Mouse (Mus musculus): ENCODE data around the gene Hoxc4. TPM values are rescaled to one million over a fixed set of nuclear protein-coding genes. Genes with fewer than 3 reads are reported as not detected.
A peak's percentile ranks its signal among the peaks of the same experiment; 100 is the strongest.

The Hoxc4 gene
- polyA plus RNA-seq, 1 experiment from 2014 or later = 1.4 TPM

DNA sequence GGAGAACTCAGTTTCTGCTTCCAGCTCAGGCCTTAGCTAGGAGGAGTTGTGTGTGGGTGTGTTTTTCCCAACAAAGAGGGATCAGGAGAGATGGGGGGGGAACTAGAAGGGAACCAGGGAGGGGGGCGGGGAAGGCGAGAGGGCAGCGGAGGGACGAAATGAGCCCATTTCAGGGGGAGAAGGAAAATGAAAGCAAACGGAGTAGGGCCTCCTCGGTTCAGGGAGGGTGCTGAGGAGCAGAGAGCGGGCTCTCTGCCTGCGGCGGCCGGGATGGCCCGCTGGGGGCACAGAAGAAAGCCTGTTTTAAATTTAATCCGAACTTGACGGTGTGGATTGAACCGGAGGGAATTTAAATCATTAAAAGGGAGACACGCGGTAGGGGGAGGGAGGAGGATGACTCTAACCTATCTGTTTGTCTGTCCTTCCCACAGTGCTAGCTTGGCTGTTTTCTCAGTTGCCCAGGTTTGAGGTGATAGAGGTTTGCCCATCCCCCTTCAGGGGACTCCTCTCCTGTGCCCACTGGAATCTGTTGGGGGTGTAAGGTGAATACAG is 41.2 kb upstream of the Hoxc4 start:
- Histone ChIP-seq H3K9me3 (ENCODE audit: control insufficient read depth, low read length) (no peaks in the 10 kb centered on the region), H3K4me2 (ENCODE audit: low read depth, low read length) (0 out of 2 replicates have a peak overlapping the region, but pooled peaks have one; percentile 7), H3K4me1 (replicated peaks; ENCODE audit: control insufficient read depth, insufficient read depth, low read length) (no peaks in the 10 kb centered on the region; the same call in 1 of the 2 replicates), H3K27ac (ENCODE audit: low read length) (no peak overlapping the region), H3K4me3 (ENCODE audit: low read length) (no peak overlapping the region; the same call in 1 of the 2 replicates), H3K36me3 (ENCODE audit: control insufficient read depth, insufficient read depth, low read length) (no peaks in the 10 kb centered on the region), H3K9ac (ENCODE audit: low read length) (no peak overlapping the region), H3K27me3 (ENCODE audit: control insufficient read depth, insufficient read depth, low read depth, low read length) (peaks cover 97% of the 10 kb centered on the region)
- ATAC-seq (ENCODE audit: low read depth) = no peak
- 4% methylated on average over 15 of the region's 16 CpGs for WGBS

- 3% methylated on average over 13 of the region's 13 CpGs for WGBS
- Histone ChIP-seq H3K4me2 (ENCODE audit: low read depth, low read length) (no peak overlapping the region), H3K4me1 (replicated peaks; ENCODE audit: control insufficient read depth, insufficient read depth, low read length) (no peaks in the 10 kb centered on the region; the same call in 1 of the 2 replicates), H3K9me3 (ENCODE audit: control insufficient read depth, low read length) (no peaks in the 10 kb centered on the region), H3K36me3 (ENCODE audit: control insufficient read depth, insufficient read depth, low read length) (no peaks in the 10 kb centered on the region), H3K27me3 (ENCODE audit: control insufficient read depth, insufficient read depth, low read depth, low read length) (peaks cover 96% of the 10 kb centered on the region), H3K9ac (ENCODE audit: low read length) (no peak overlapping the region), H3K27ac (ENCODE audit: low read length) (no peak overlapping the region), H3K4me3 (ENCODE audit: low read length) (no peak overlapping the region)
- ATAC-seq (ENCODE audit: low read depth) = no peak
Observed at GRCm38 (mm10) chr15:102978615-102979515, 39.9 kb upstream of the Hoxc4 start.

DNA sequence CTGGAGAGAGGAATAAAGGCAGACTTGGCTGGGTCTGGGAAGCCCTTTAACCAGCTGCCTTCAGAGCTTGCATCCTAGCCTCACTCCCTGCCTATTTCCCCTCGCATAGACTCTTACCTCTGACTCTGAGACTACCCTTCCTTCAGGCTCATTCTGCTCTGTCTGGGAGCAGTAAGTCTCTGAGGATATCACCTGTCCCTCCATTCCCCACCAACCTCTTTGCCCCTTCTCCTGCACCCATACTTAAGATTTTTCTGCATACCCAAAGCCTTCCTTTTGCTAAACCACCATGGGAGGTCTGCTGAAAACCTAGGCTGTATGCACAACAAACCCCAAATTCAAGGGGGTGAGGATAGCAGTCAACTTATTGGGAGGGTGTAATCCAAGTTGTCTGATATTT is 38.8 kb upstream of the Hoxc4 start:
- H3K9ac ChIP-seq (ENCODE audit: low read length) = no peak overlapping the region
- 0% methylated on average over 1 of the region's 1 CpGs for WGBS
- ATAC-seq (ENCODE audit: low read depth) = no peak

DNA sequence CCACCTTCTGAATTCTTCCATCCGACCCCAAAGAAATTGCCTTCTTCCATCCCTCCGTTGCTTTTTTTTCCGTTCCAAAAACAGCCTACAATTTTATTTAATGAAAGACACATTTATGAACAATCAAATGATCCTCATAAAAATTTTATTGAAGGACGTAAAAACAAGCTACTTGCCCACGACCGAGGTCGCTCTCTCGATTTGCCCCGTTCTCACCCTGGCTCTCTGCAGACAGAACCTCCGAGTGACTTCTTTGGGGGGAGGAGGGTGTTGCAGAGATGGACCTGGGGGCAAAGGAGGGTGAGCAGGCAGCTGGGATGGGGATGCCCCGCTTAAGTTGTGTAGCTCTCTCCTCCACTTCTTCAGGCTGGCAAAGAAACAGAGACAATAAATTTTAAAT is 38.4 kb upstream of the Hoxc4 start:
- Histone ChIP-seq H3K4me3 (ENCODE audit: low read length) (no peak overlapping the region), H3K9ac (ENCODE audit: low read length) (no peak overlapping the region), H3K27me3 (ENCODE audit: control insufficient read depth, insufficient read depth, low read depth, low read length) (peaks cover 96% of the 10 kb centered on the region), H3K27ac (ENCODE audit: low read length) (no peak overlapping the region), H3K36me3 (ENCODE audit: control insufficient read depth, insufficient read depth, low read length) (no peaks in the 10 kb centered on the region), H3K4me1 (replicated peaks; ENCODE audit: control insufficient read depth, insufficient read depth, low read length) (no peaks in the 10 kb centered on the region; the same call in 1 of the 2 replicates), H3K9me3 (ENCODE audit: control insufficient read depth, low read length) (no peaks in the 10 kb centered on the region), H3K4me2 (ENCODE audit: low read depth, low read length) (no peak overlapping the region)
- 3% methylated on average over 11 of the region's 11 CpGs for WGBS
- ATAC-seq (ENCODE audit: low read depth) = no peak

More for the DNA sequence above, 38.8 kb upstream of the Hoxc4 start:
- Histone ChIP-seq H3K4me1 (replicated peaks; ENCODE audit: control insufficient read depth, insufficient read depth, low read length) (no peaks in the 10 kb centered on the region; the same call in 1 of the 2 replicates), H3K27me3 (ENCODE audit: control insufficient read depth, insufficient read depth, low read depth, low read length) (peaks cover 96% of the 10 kb centered on the region), H3K4me2 (ENCODE audit: low read depth, low read length) (no peak overlapping the region), H3K27ac (ENCODE audit: low read length) (no peak overlapping the region), H3K4me3 (ENCODE audit: low read length) (no peak overlapping the region), H3K36me3 (ENCODE audit: control insufficient read depth, insufficient read depth, low read length) (no peaks in the 10 kb centered on the region), H3K9me3 (ENCODE audit: control insufficient read depth, low read length) (no peaks in the 10 kb centered on the region)

GRCm38 (mm10) chr15:102980912-102981311 is 37.8 kb upstream of the Hoxc4 start:
- Histone ChIP-seq H3K4me2 (ENCODE audit: low read depth, low read length) (no peak overlapping the region), H3K27ac (ENCODE audit: low read length) (no peak overlapping the region), H3K9ac (ENCODE audit: low read length) (no peak overlapping the region), H3K4me1 (replicated peaks; ENCODE audit: control insufficient read depth, insufficient read depth, low read length) (no peaks in the 10 kb centered on the region; the same call in 1 of the 2 replicates), H3K36me3 (ENCODE audit: control insufficient read depth, insufficient read depth, low read length) (no peaks in the 10 kb centered on the region), H3K9me3 (ENCODE audit: control insufficient read depth, low read length) (no peaks in the 10 kb centered on the region), H3K4me3 (ENCODE audit: low read length) (no peak overlapping the region), H3K27me3 (ENCODE audit: control insufficient read depth, insufficient read depth, low read depth, low read length) (peaks cover 96% of the 10 kb centered on the region)
- WGBS = 1% methylated on average over 14 of the region's 14 CpGs
- no peak for ATAC-seq (ENCODE audit: low read depth)

DNA sequence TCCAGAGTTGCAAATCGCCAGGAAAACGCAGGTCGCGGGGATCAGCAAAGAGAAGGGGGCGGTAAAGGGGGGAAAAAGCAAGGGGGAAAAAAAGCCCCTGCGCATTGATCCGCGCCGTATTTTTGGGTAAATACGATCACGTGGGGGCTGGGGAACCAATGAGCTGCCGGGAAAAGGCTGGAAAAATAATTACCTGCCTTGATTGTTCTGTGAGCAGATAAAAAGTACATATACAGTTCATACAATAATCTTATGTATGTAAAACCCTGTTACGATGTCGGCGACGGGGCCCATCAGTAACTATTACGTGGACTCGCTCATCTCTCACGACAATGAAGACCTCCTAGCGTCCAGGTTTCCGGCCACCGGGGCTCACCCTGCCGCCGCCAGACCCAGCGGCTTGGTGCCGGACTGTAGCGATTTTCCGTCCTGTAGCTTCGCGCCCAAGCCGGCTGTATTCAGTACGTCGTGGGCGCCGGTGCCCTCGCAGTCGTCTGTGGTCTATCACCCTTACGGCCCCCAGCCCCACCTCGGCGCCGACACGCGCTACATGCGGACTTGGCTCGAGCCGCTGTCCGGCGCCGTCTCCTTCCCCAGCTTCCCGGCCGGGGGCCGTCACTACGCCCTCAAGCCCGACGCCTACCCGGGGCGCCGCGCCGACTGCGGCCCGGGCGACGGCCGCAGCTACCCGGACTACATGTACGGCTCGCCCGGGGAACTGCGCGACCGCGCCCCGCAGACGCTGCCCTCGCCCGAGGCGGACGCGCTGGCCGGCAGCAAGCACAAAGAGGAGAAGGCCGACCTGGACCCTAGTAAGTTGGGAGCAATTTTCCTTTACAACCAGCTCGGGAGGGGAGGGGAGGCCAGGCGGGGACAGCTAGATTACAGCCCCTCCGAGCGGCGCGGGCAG is 37.1 kb upstream of the Hoxc4 start:
- Histone ChIP-seq H3K9ac (ENCODE audit: low read length) (no peak overlapping the region), H3K4me3 (ENCODE audit: low read length) (peak overlapping the region; percentile 22), H3K27ac (ENCODE audit: low read length) (no peak overlapping the region), H3K36me3 (ENCODE audit: control insufficient read depth, insufficient read depth, low read length) (no peaks in the 10 kb centered on the region), H3K27me3 (ENCODE audit: control insufficient read depth, insufficient read depth, low read depth, low read length) (peaks cover 96% of the 10 kb centered on the region), H3K4me1 (replicated peaks; ENCODE audit: control insufficient read depth, insufficient read depth, low read length) (no peaks in the 10 kb centered on the region; the same call in 1 of the 2 replicates), H3K4me2 (ENCODE audit: low read depth, low read length) (peak overlapping the region; percentile 34), H3K9me3 (ENCODE audit: control insufficient read depth, low read length) (no peaks in the 10 kb centered on the region)
- under 1% methylated on average over 81 of the region's 88 CpGs for WGBS
- ATAC-seq (ENCODE audit: low read depth) = no peak

DNA sequence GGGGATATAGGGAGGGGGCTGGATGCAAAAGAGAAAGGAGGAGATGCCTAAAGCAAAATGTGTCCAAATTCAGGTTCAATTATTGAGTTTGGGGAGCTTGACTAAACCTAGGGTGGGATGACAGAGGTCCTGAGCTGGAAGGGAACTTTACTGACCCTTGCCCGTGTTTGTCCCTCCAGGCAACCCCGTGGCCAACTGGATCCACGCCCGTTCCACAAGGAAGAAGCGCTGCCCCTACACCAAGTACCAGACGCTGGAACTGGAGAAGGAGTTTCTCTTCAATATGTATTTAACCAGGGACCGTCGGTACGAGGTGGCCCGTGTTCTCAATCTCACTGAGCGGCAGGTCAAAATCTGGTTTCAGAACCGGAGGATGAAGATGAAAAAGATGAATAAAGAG is 35.0 kb upstream of the Hoxc4 start:
- no peak for ATAC-seq (ENCODE audit: low read depth)
- Histone ChIP-seq H3K36me3 (ENCODE audit: control insufficient read depth, insufficient read depth, low read length) (no peaks in the 10 kb centered on the region), H3K9ac (ENCODE audit: low read length) (no peak overlapping the region), H3K27me3 (ENCODE audit: control insufficient read depth, insufficient read depth, low read depth, low read length) (peaks cover 95% of the 10 kb centered on the region), H3K4me2 (ENCODE audit: low read depth, low read length) (no peak overlapping the region), H3K4me1 (replicated peaks; ENCODE audit: control insufficient read depth, insufficient read depth, low read length) (no peaks in the 10 kb centered on the region), H3K9me3 (ENCODE audit: control insufficient read depth, low read length) (no peaks in the 10 kb centered on the region), H3K4me3 (ENCODE audit: low read length) (no peak overlapping the region), H3K27ac (ENCODE audit: low read length) (no peak overlapping the region)
- 3% methylated on average over 12 of the region's 12 CpGs for WGBS

- no peak overlapping the region for H3K4me3 ChIP-seq (ENCODE audit: low read length)
- WGBS = 5% methylated on average over 10 of the region's 10 CpGs
Observed at GRCm38 (mm10) chr15:102984521-102984920, 34.2 kb upstream of the Hoxc4 start.

GRCm38 (mm10) chr15:102984925-102985324 is 33.8 kb upstream of the Hoxc4 start:
- Histone ChIP-seq H3K4me2 (ENCODE audit: low read depth, low read length) (no peak overlapping the region), H3K27ac (ENCODE audit: low read length) (no peak overlapping the region), H3K9ac (ENCODE audit: low read length) (no peak overlapping the region), H3K36me3 (ENCODE audit: control insufficient read depth, insufficient read depth, low read length) (no peaks in the 10 kb centered on the region), H3K9me3 (ENCODE audit: control insufficient read depth, low read length) (no peaks in the 10 kb centered on the region), H3K4me3 (ENCODE audit: low read length) (no peak overlapping the region), H3K27me3 (ENCODE audit: control insufficient read depth, insufficient read depth, low read depth, low read length) (peaks cover 95% of the 10 kb centered on the region), H3K4me1 (replicated peaks; ENCODE audit: control insufficient read depth, insufficient read depth, low read length) (no peaks in the 10 kb centered on the region)
- no peak for ATAC-seq (ENCODE audit: low read depth)
- WGBS = 9% methylated on average over 3 of the region's 3 CpGs

More at GRCm38 (mm10) chr15:102984521-102984920, 34.2 kb upstream of the Hoxc4 start:
- ATAC-seq (ENCODE audit: low read depth) = no peak
- Histone ChIP-seq H3K9ac (ENCODE audit: low read length) (no peak overlapping the region), H3K9me3 (ENCODE audit: control insufficient read depth, low read length) (no peaks in the 10 kb centered on the region), H3K4me1 (replicated peaks; ENCODE audit: control insufficient read depth, insufficient read depth, low read length) (no peaks in the 10 kb centered on the region), H3K27ac (ENCODE audit: low read length) (no peak overlapping the region), H3K4me2 (ENCODE audit: low read depth, low read length) (no peak overlapping the region), H3K36me3 (ENCODE audit: control insufficient read depth, insufficient read depth, low read length) (no peaks in the 10 kb centered on the region), H3K27me3 (ENCODE audit: control insufficient read depth, insufficient read depth, low read depth, low read length) (peaks cover 95% of the 10 kb centered on the region)
